Mouse (Mus musculus) left cerebral cortex, postnatal 36 days (tissue): ENCODE measurements around the gene Ckm. TPM values are rescaled to one million over a fixed set of nuclear protein-coding genes. Genes with fewer than 3 reads are reported as not detected.

Experiments used
- DNase-seq, 2 experiments: peaks; one replicate each; pipeline ENCODE4 v3.0.0; 2021 to 2022; ENCODE audit warnings: low spot score in 2 of 2, mixed read lengths in 1 of 2
- intact Hi-C: fragments of 180-260 bp; cut with DNase I; formaldehyde crosslinking; loops from one replicate; pipeline ENCODE4 v1.15.1; 2025
- microRNA-seq: library from miRNA; unstranded; fragments of <30 nt; microRNA quantifications from one replicate; pipeline ENCODE4 v1.2.0, GENCODE M21; 2022
- total RNA-seq, 2 experiments: library from RNA; stranded (reverse); gene quantifications; 2 replicates each; pipeline ENCODE4 v1.2.3; 2021

Gene Ckm
- total RNA-seq, 2 experiments from 2014 or later, result 0.35 to 0.41 TPM

GRCm38 (mm10) chr7:19461488-19461887 is 56.9 kb downstream of the Ckm start:
- intact Hi-C loops, result no loop called here
- peak; percentile 52 to 70 for DNase-seq

- intact Hi-C loops, result no loop called here
- no peak for DNase-seq
Measured at GRCm38 (mm10) chr7:19462443-19462842, 57.9 kb downstream of the Ckm start.

GRCm38 (mm10) chr7:19462884-19463381 is 58.4 kb downstream of the Ckm start, which contains the start of gene Exoc3l2:
Gene Exoc3l2 (plus strand): TSS chr7:19463331.
- intact Hi-C loops, result no loop called here
- DNase-seq, result no peak

GRCm38 (mm10) chr7:19464367-19465307 is 60.1 kb downstream of the Ckm start:
- DNase-seq, result no peak
- intact Hi-C loops, result no loop called here

- intact Hi-C loops, result no loop called here
- DNase-seq, result no peak
Measured at GRCm38 (mm10) chr7:19466602-19467145, 62.1 kb downstream of the Ckm start.

GRCm38 (mm10) chr7:19467638-19468037 is 63.1 kb downstream of the Ckm start:
- intact Hi-C loops, result no loop called here
- DNase-seq, result no peak

- intact Hi-C loops, result no loop called here
- no peak for DNase-seq
Measured at GRCm38 (mm10) chr7:19468279-19468678, 63.7 kb downstream of the Ckm start.

GRCm38 (mm10) chr7:19469404-19469803 is 64.8 kb downstream of the Ckm start:
- DNase-seq, result no peak
- intact Hi-C loops, result no loop called here

- DNase-seq, result no peak
- intact Hi-C loops, result no loop called here
Measured at GRCm38 (mm10) chr7:19470308-19470707, 65.7 kb downstream of the Ckm start.

GRCm38 (mm10) chr7:19472403-19472802 is 67.8 kb downstream of the Ckm start:
- intact Hi-C loops, result no loop called here
- DNase-seq, result no peak

Small RNAs within 50 kb of the gene (microRNA-seq; reads per million reads assigned to microRNA genes)
- not detected for gene Mir343

Other genes with a start within 250 kb of the Ckm start
- 1 to 10 TPM in 1 of 2 experiments, under 1 TPM in 1; 0.89 to 2.6 TPM for gene Gipr, start 238.6 kb upstream of the Ckm start, total RNA-seq
- gene Eml2, start 228.4 kb upstream of the Ckm start, total RNA-seq, result 100 to 1,000 TPM; 124 to 156 TPM
- gene Gpr4, start 192.2 kb upstream of the Ckm start, total RNA-seq, result 1 to 10 TPM; 2.1 to 4.6 TPM
- 10 to 100 TPM; 41.0 to 45.7 TPM for gene Opa3, start 176.4 kb upstream of the Ckm start, total RNA-seq
- 10 to 100 TPM; 11.2 to 13.5 TPM for gene Vasp, start 133.0 kb upstream of the Ckm start, total RNA-seq
- gene Ppm1n, start 124.7 kb upstream of the Ckm start, total RNA-seq, result not detected
- 100 to 1,000 TPM in 1 of 2 experiments, 10 to 100 TPM in 1; 98.6 to 121 TPM for gene Rtn2, start 122.2 kb upstream of the Ckm start, total RNA-seq
- 10 to 100 TPM; 20.6 to 22.5 TPM for gene Fosb, start 94.7 kb upstream of the Ckm start, total RNA-seq
- gene Ercc1, start 60.0 kb upstream of the Ckm start, total RNA-seq, result 10 to 100 TPM; 35.6 to 41.8 TPM
- 10 to 100 TPM; 17.3 to 17.6 TPM for gene Cd3eap, start 45.3 kb upstream of the Ckm start, total RNA-seq
- 1 to 10 TPM; 5.1 to 7.9 TPM for gene Ppp1r13l, start 45.0 kb upstream of the Ckm start, total RNA-seq
- gene Ercc2, start 22.8 kb upstream of the Ckm start, total RNA-seq, result 10 to 100 TPM; 26.1 to 40.0 TPM
- gene Klc3, start 672 bp upstream of the Ckm start, total RNA-seq, result 1 to 10 TPM; 2.6 to 3.3 TPM
- 10 to 100 TPM; 76.8 to 77.7 TPM for gene Mark4, start 54.0 kb downstream of the Ckm start, total RNA-seq
- under 1 TPM; 0.23 to 0.52 TPM for gene Exoc3l2, start 58.6 kb downstream of the Ckm start, total RNA-seq
- 1 to 10 TPM; 6.8 to 7.2 TPM for gene Bloc1s3, start 103.6 kb downstream of the Ckm start, total RNA-seq
- 10 to 100 TPM; 18.2 to 19.5 TPM for gene Trappc6a, start 103.6 kb downstream of the Ckm start, total RNA-seq
- gene Nkpd1, start 113.1 kb downstream of the Ckm start, total RNA-seq, result under 1 TPM; 0.68 to 0.94 TPM
- 100 to 1,000 TPM; 135 to 140 TPM for gene Ppp1r37, start 158.3 kb downstream of the Ckm start, total RNA-seq
- gene Zfp296, start 172.5 kb downstream of the Ckm start, total RNA-seq, result 1 to 10 TPM; 1.2 to 1.3 TPM
- 10 to 100 TPM; 52.6 to 54.1 TPM for gene Gemin7, start 172.8 kb downstream of the Ckm start, total RNA-seq
- 100 to 1,000 TPM in 1 of 2 experiments, 10 to 100 TPM in 1; 65.1 to 110 TPM for gene Clasrp, start 199.7 kb downstream of the Ckm start, total RNA-seq
- gene Relb, start 224.7 kb downstream of the Ckm start, total RNA-seq, result 1 to 10 TPM; 4.6 to 6.7 TPM